Mouse (Mus musculus) kidney, adult 2 months (tissue): ENCODE measurements around the gene Hmox1. TPM values are rescaled to one million over a fixed set of nuclear protein-coding genes. Genes with fewer than 3 reads are reported as not detected.

Experiments used
- DNase-seq: peaks from one replicate; pipeline ENCODE4 v3.0.0; 2021
- H3K27ac ChIP-seq: fragments of 200-500 bp; 2 replicates; pipeline ENCODE4 v1.5.1; 2012; ENCODE audit warnings: low read depth, low read length, control low read depth, inconsistent platforms; ENCODE audit not compliant: insufficient read depth
- H3K27me3 ChIP-seq: fragments of 200-500 bp; replicated peaks from 2 replicates; pipeline ENCODE4 v1.6.1; 2012; ENCODE audit warnings: mild to moderate bottlenecking, moderate library complexity, low read length, inconsistent platforms; ENCODE audit not compliant: control insufficient read depth, insufficient read depth
- H3K36me3 ChIP-seq: fragments of 200-500 bp; 2 replicates; pipeline ENCODE4 v1.6.1; 2012; ENCODE audit warnings: mild to moderate bottlenecking, moderate library complexity, low read length, inconsistent platforms; ENCODE audit not compliant: control insufficient read depth, insufficient read depth
- H3K4me1 ChIP-seq: fragments of 200-500 bp; 2 replicates; pipeline ENCODE4 v1.6.1; 2011; ENCODE audit warnings: low read length; ENCODE audit not compliant: control insufficient read depth, insufficient read depth
- H3K4me3 ChIP-seq: fragments of 200-500 bp; 2 replicates; pipeline ENCODE4 v1.5.1; 2011; ENCODE audit warnings: mild to moderate bottlenecking, low read depth, low read length, control low read depth; ENCODE audit not compliant: insufficient read depth
- CTCF ChIP-seq: fragments of 200-500 bp; conservative IDR thresholded peaks from 2 replicates; pipeline ENCODE4 v1.5.1; 2011; ENCODE audit warnings: low read depth, mild to moderate bottlenecking, control low read depth, low read length, moderate library complexity, mixed read lengths; ENCODE audit not compliant: insufficient read depth, insufficient read length
- POLR2A ChIP-seq: fragments of 200-500 bp; IDR thresholded peaks from one replicate; pipeline ENCODE4 v1.6.1; 2011; ENCODE audit warnings: low read depth, low read length, control low read depth
- WGBS: fragments of 180-500 bp; shearing (Covaris S2); methylation state at CpG from one replicate; pipeline ENCODE4 v1.1.7; 2018; 5-methylcytosine and 5-hydroxymethylcytosine counted together
- polyA plus RNA-seq: library from polyadenylated mRNA; depleted of rRNA; stranded (reverse); fragments of >200 nt; gene quantifications from 2 replicates; pipeline ENCODE4 v1.2.3, GENCODE M21; 2012

The Hmox1 gene
- polyA plus RNA-seq, 1 experiment = 25.7 TPM

- Histone ChIP-seq H3K36me3 (no peaks in the 10 kb centered on the region), H3K27ac (peak overlapping the region; percentile 43), H3K4me3 (no peak overlapping the region; the same call in 1 of the 2 replicates), H3K27me3 (no peaks in the 10 kb centered on the region), H3K4me1 (peaks cover 20% of the 10 kb centered on the region)
- 6% methylated on average over 6 of the region's 6 CpGs for WGBS
- DNase-seq = peak; percentile 96
- no peak for TF ChIP-seq CTCF
- TF ChIP-seq POLR2A = no peak
Measured at GRCm38 (mm10) chr8:75088989-75089881, 4.2 kb upstream of the Hmox1 start.

GRCm38 (mm10) chr8:75090781-75091365 lies 2.5 kb upstream of the Hmox1 start:
- no peaks in the 10 kb centered on the region for H3K27me3 ChIP-seq
- peaks cover 19% of the 10 kb centered on the region for H3K4me1 ChIP-seq
- no peak overlapping the region for H3K4me3 ChIP-seq
- no peak for TF ChIP-seq CTCF
- no peak for TF ChIP-seq POLR2A
- DNase-seq = no peak
- 91% methylated on average over 4 of the region's 4 CpGs for WGBS
- no peaks in the 10 kb centered on the region for H3K36me3 ChIP-seq
- no peak overlapping the region for H3K27ac ChIP-seq

GRCm38 (mm10) chr8:75102956-75103355 lies 9.5 kb downstream of the Hmox1 start:
- Histone ChIP-seq H3K36me3 (peaks cover 2% of the 10 kb centered on the region; the same call in 1 of the 2 replicates), H3K27me3 (no peaks in the 10 kb centered on the region), H3K4me1 (no peaks in the 10 kb centered on the region), H3K27ac (no peak overlapping the region), H3K4me3 (no peak overlapping the region)
- TF ChIP-seq CTCF = no peak
- no peak for TF ChIP-seq POLR2A
- no peak for DNase-seq
- WGBS = 91% methylated on average over 4 of the region's 4 CpGs

- 48% methylated on average over 8 of the region's 8 CpGs for WGBS
- TF ChIP-seq CTCF = no peak
- no peak for TF ChIP-seq POLR2A
- Histone ChIP-seq H3K36me3 (no peaks in the 10 kb centered on the region), H3K27me3 (no peaks in the 10 kb centered on the region), H3K4me3 (no peak overlapping the region), H3K4me1 (no peaks in the 10 kb centered on the region), H3K27ac (no peak overlapping the region)
- no peak for DNase-seq
Measured at GRCm38 (mm10) chr8:75103376-75103878, 10.0 kb downstream of the Hmox1 start.

- no peak for TF ChIP-seq POLR2A
- TF ChIP-seq CTCF = peak; percentile 97
- H3K27me3 ChIP-seq = no peaks in the 10 kb centered on the region
- H3K4me1 ChIP-seq = 0 out of 2 replicates have a peak, but pooled peaks cover 5% of the 10 kb centered on the region
- DNase-seq = peak; percentile 91
- peak overlapping the region; percentile 77 for H3K4me3 ChIP-seq
- peak overlapping the region; percentile 65; the same call in 1 of the 2 replicates for H3K27ac ChIP-seq
- WGBS = under 1% methylated on average over 9 of the region's 9 CpGs
- no peaks in the 10 kb centered on the region for H3K36me3 ChIP-seq
Measured at GRCm38 (mm10) chr8:75108527-75109235, 15.3 kb downstream of the Hmox1 start.

GRCm38 (mm10) chr8:75109236-75109967 lies 16.0 kb downstream of the Hmox1 start, which contains the start of gene Mcm5:
Gene Mcm5 (plus strand): TSS chr8:75109569.
- Histone ChIP-seq H3K27ac (peak within 1 kb of the TSS; percentile 65; the same call in 1 of the 2 replicates), H3K36me3 (no peaks in the 10 kb centered on the region), H3K4me3 (peak within 1 kb of the TSS; percentile 77), H3K4me1 (0 out of 2 replicates have a peak, but pooled peaks cover 5% of the 10 kb centered on the region), H3K27me3 (no peaks in the 10 kb centered on the region)
- no peak for TF ChIP-seq CTCF
- TF ChIP-seq POLR2A = peak; percentile 10
- under 1% methylated on average over 59 of the region's 59 CpGs for WGBS
- peak; percentile 100 for DNase-seq
